Mouse (Mus musculus) CH12.LX (cell line): ENCODE measurements around the gene Tacc3. TPM values are rescaled to one million over a fixed set of nuclear protein-coding genes. Genes with fewer than 3 reads are reported as not detected.

Experiments
- DNase-seq: peaks from one replicate; pipeline ENCODE4 v3.0.0-alpha.2; 2013; ENCODE audit errors: extremely low read depth
- H3K27ac ChIP-seq: 2 replicates; pipeline ENCODE4 v1.5.1; 2012; ENCODE audit warnings: low read depth, mild to moderate bottlenecking, control low read depth, moderate library complexity; ENCODE audit not compliant: insufficient read depth
- H3K27me3 ChIP-seq: replicated peaks from 2 replicates; pipeline ENCODE3; 2012; ENCODE audit warnings: inconsistent platforms
- H3K36me3 ChIP-seq, 2 experiments: replicated peaks in 1 of 2; 2 replicates each; pipeline versions ENCODE3 to v1.6.1; 2012; ENCODE audit warnings: inconsistent platforms in 1 of 2, low read length in 1 of 2, mild to moderate bottlenecking in 1 of 2, mixed read lengths in 1 of 2, moderate library complexity in 1 of 2; ENCODE audit not compliant: control insufficient read depth in 1 of 2, insufficient read depth in 1 of 2
- H3K4me1 ChIP-seq, 2 experiments: 2 replicates each; pipeline ENCODE4 v1.6.1; 2012; ENCODE audit warnings: inconsistent platforms in 1 of 2, moderate library complexity in 1 of 2; ENCODE audit not compliant: insufficient read depth in 2 of 2, control insufficient read depth in 1 of 2
- H3K4me2 ChIP-seq: 2 replicates; pipeline ENCODE4 v1.6.1; 2012; ENCODE audit warnings: low read depth, mild to moderate bottlenecking, control low read depth; ENCODE audit not compliant: poor library complexity, insufficient read depth, severe bottlenecking
- H3K4me3 ChIP-seq, 3 experiments: fragments of 150-350 bp in 1 of 3; sonication (generic) in 1 of 3; replicated peaks in 1 of 3; 2 replicates each; pipeline versions ENCODE3 to v1.5.1; 2011 to 2012; ENCODE audit warnings: low read depth in 2 of 3, low read length in 2 of 3, mild to moderate bottlenecking in 2 of 3, moderate library complexity in 2 of 3, control low read depth in 1 of 3, improper control_type of control experiment in 1 of 3, inconsistent platforms in 1 of 3, mixed read lengths in 1 of 3; ENCODE audit not compliant: poor library complexity in 1 of 3
- H3K79me2 ChIP-seq: replicated peaks from 2 replicates; pipeline ENCODE4 v1.6.1; 2012; ENCODE audit warnings: mild to moderate bottlenecking, moderate library complexity; ENCODE audit not compliant: control insufficient read depth, poor library complexity, insufficient read depth, severe bottlenecking; ENCODE audit errors: extremely low read depth
- H3K9ac ChIP-seq: 2 replicates; pipeline ENCODE4 v1.6.1; 2012; ENCODE audit warnings: low read depth, mild to moderate bottlenecking, control low read depth, moderate library complexity; ENCODE audit not compliant: insufficient read depth
- H3K9me3 ChIP-seq: replicated peaks from 2 replicates; pipeline ENCODE3; 2012; ENCODE audit warnings: low read length, inconsistent platforms, mixed read lengths
- BHLHE40 ChIP-seq: IDR thresholded peaks from 2 replicates; pipeline ENCODE4 v1.6.1; 2011; ENCODE audit warnings: mild to moderate bottlenecking, low read depth, low read length, improper control_type of control experiment
- CHD1 ChIP-seq: IDR thresholded peaks from 2 replicates; pipeline ENCODE4 v1.6.1; 2012; ENCODE audit warnings: low read depth, low read length, improper control_type of control experiment, inconsistent platforms
- CTCF ChIP-seq, 2 experiments: IDR thresholded peaks in 1 of 2; conservative IDR thresholded peaks in 1 of 2; 2 replicates each; pipeline ENCODE4 v1.5.1; 2011 to 2012; ENCODE audit warnings: low read depth in 2 of 2, low read length in 2 of 2, improper control_type of control experiment in 1 of 2, inconsistent platforms in 1 of 2, mild to moderate bottlenecking in 1 of 2, moderate library complexity in 1 of 2
- EP300 ChIP-seq: IDR thresholded peaks from 2 replicates; pipeline ENCODE4 v1.6.1; 2011; ENCODE audit warnings: low read length, improper control_type of control experiment
- MEF2A ChIP-seq: IDR thresholded peaks from 2 replicates; pipeline ENCODE4 v1.6.1; 2014; ENCODE audit warnings: low read depth, mild to moderate bottlenecking, inconsistent platforms, low read length, improper control_type of control experiment, borderline replicate concordance
- MXI1 ChIP-seq: IDR thresholded peaks from 2 replicates; pipeline ENCODE4 v1.6.1; 2011; ENCODE audit warnings: mild to moderate bottlenecking, low read depth, low read length, improper control_type of control experiment
- MYC ChIP-seq: IDR thresholded peaks from 2 replicates; pipeline ENCODE4 v1.6.1; 2011; ENCODE audit warnings: low read depth, mild to moderate bottlenecking, improper control_type of control experiment, low read length
- NRF1 ChIP-seq: IDR thresholded peaks from 2 replicates; pipeline ENCODE4 v1.6.1; 2014; ENCODE audit warnings: low read depth, mild to moderate bottlenecking, inconsistent platforms, low read length, improper control_type of control experiment, moderate library complexity
- SIN3A ChIP-seq: IDR thresholded peaks from 2 replicates; pipeline ENCODE4 v1.6.1; 2012; ENCODE audit warnings: low read length, improper control_type of control experiment, inconsistent platforms
- TBP ChIP-seq: conservative IDR thresholded peaks from 2 replicates; pipeline ENCODE4 v1.6.1; 2011; ENCODE audit warnings: low read depth, low read length, improper control_type of control experiment
- UBTF ChIP-seq: IDR thresholded peaks from 2 replicates; pipeline ENCODE4 v1.6.1; 2012; ENCODE audit warnings: low read depth, mild to moderate bottlenecking, inconsistent platforms, low read length, improper control_type of control experiment, moderate library complexity
- USF2 ChIP-seq: conservative IDR thresholded peaks from 2 replicates; pipeline ENCODE4 v1.6.1; 2011; ENCODE audit warnings: low read depth, low read length, improper control_type of control experiment
- ZNF384 ChIP-seq: IDR thresholded peaks from 2 replicates; pipeline ENCODE4 v1.6.1; 2012; ENCODE audit warnings: low read depth, low read length, improper control_type of control experiment, inconsistent platforms
- dilution Hi-C: fragments of 300-500 bp; cut with MboI; formaldehyde crosslinking; loops from 2 replicates; pipeline ENCODE4 v1.14.3; 2020; ENCODE audit warnings: low sequenced_read_pairs; ENCODE audit not compliant: extremely low pct_unique_long_range_greater_than_20kb, extremely low pct_ligation_motif_present
- in situ Hi-C: fragments of 300-500 bp; cut with MboI; formaldehyde crosslinking; loops from 3 replicates; pipeline ENCODE4 v1.14.3; 2019; ENCODE audit warnings: low sequenced_read_pairs, low pct_ligation_motif_present, low pct_unique_long_range_greater_than_20kb, mixed read lengths
- polyA plus RNA-seq: library from polyadenylated mRNA; unstranded; fragments of >175 nt; gene quantifications from 2 replicates; pipeline ENCODE4 v1.2.1, GENCODE M21; 2012; ENCODE audit warnings: low read depth; ENCODE audit not compliant: insufficient read length
- total RNA-seq, 2 experiments: library from RNA; depleted of rRNA; stranded (reverse); fragments of 300-350 nt in 1 of 2; fragments of >200 nt in 1 of 2; gene quantifications; 2 replicates each; pipeline ENCODE4 v1.2.3; 2012 to 2014

The Tacc3 gene
- total and polyA plus RNA-seq, 3 experiments = 89.4 to 186 (median 160) TPM

GRCm38 (mm10) chr5:33656739-33657138 is 1.2 kb upstream of the Tacc3 start:
- no peak for TF ChIP-seq UBTF
- no peak for TF ChIP-seq EP300
- no peak for TF ChIP-seq BHLHE40
- TF ChIP-seq TBP = no peak
- TF ChIP-seq NRF1 = no peak
- no peak for TF ChIP-seq SIN3A
- TF ChIP-seq ZNF384 = no peak
- peak overlapping the region; percentile 73 for H3K9ac ChIP-seq
- H3K9me3 ChIP-seq = no peaks in the 10 kb centered on the region
- peaks cover 47% of the 10 kb centered on the region for H3K79me2 ChIP-seq
- peak overlapping the region; percentile 84 for H3K4me2 ChIP-seq
- peaks cover 19 to 64% of the 10 kb centered on the region in 2 experiments for H3K4me1 ChIP-seq
- in situ Hi-C loops = no loop called here
- H3K4me3 ChIP-seq = peak overlapping the region; percentile 65 to 95 (median 92)
- H3K27ac ChIP-seq = no peak overlapping the region
- H3K36me3 ChIP-seq = peaks cover 30 to 45% of the 10 kb centered on the region in 2 experiments
- H3K27me3 ChIP-seq = no peaks in the 10 kb centered on the region
- dilution Hi-C loops = no loop called here
- DNase-seq = no peak

GRCm38 (mm10) chr5:33657251-33657786 is 609 bp upstream of the Tacc3 start:
- Histone ChIP-seq H3K9me3 (no peaks in the 10 kb centered on the region), H3K79me2 (peaks cover 45% of the 10 kb centered on the region), H3K4me2 (peak overlapping the region; percentile 84), H3K27ac (peak overlapping the region; percentile 69), H3K4me1 (peaks cover 19 to 64% of the 10 kb centered on the region in 2 experiments), H3K9ac (peak overlapping the region; percentile 73), H3K4me3 (peak overlapping the region; percentile 65 to 95 (median 92)), H3K27me3 (no peaks in the 10 kb centered on the region), H3K36me3 (peaks cover 34 to 51% of the 10 kb centered on the region in 2 experiments)
- DNase-seq = peak; percentile 51
- in situ Hi-C loops (no loop called here), dilution Hi-C loops (no loop called here)
- TF ChIP-seq USF2 (no peak), MYC (no peak), BHLHE40 (no peak), CTCF (conservative IDR thresholded peaks at IDR 0.05 in 1 of 2, IDR thresholded peaks at IDR 0.05 in 1 of 2; ENCODE audit: low read depth in 2 of 2, low read length in 2 of 2) (no peak), CHD1 (no peak)

GRCm38 (mm10) chr5:33658664-33659050 is 729 bp downstream of the Tacc3 start:
- Histone ChIP-seq H3K9me3 (no peaks in the 10 kb centered on the region), H3K4me2 (peak overlapping the region; percentile 79; the same call in 1 of the 2 replicates), H3K9ac (peak overlapping the region; percentile 90), H3K4me1 (peaks cover 13 to 53% of the 10 kb centered on the region in 2 experiments), H3K36me3 (peaks cover 37 to 56% of the 10 kb centered on the region in 2 experiments)
- peak; percentile 57 for DNase-seq
- no peak; the same call in 1 of the 2 replicates for TF ChIP-seq UBTF
- no peak for TF ChIP-seq MXI1
- TF ChIP-seq SIN3A = 0 out of 2 replicates have a peak, but pooled peaks have one; percentile 22
- TF ChIP-seq MEF2A = 0 out of 2 replicates have a peak, but pooled peaks have one; percentile 5
- TF ChIP-seq, all 38 proteins: peak for 2
- H3K27me3 ChIP-seq = no peaks in the 10 kb centered on the region
- dilution Hi-C loops = no loop called here
- in situ Hi-C loops = no loop called here
- peak overlapping the region; percentile 65 to 81 (median 66) for H3K4me3 ChIP-seq
- peaks cover 45% of the 10 kb centered on the region for H3K79me2 ChIP-seq
- peak overlapping the region; percentile 8 for H3K27ac ChIP-seq
